Mouse (Mus musculus) spleen, adult 10 weeks (tissue): ENCODE results near the gene Acnat1. TPM values are rescaled to one million over a fixed set of nuclear protein-coding genes. Genes with fewer than 3 reads are reported as not detected.

Source experiments
- polyA plus RNA-seq: library from polyadenylated mRNA; stranded (reverse); fragments of 350-450 nt; fragmentation: Illumina TruSeq; extraction: RNeasy Lipid Tissue Mini Kit (QIAGEN cat#74804); gene quantifications from one replicate; pipeline ENCODE4 v1.2.3, GENCODE M21; 2015; ENCODE audit warnings: low replicate concordance; ENCODE audit not compliant: insufficient read depth

The Acnat1 gene
- polyA plus RNA-seq: not detected

DNA sequence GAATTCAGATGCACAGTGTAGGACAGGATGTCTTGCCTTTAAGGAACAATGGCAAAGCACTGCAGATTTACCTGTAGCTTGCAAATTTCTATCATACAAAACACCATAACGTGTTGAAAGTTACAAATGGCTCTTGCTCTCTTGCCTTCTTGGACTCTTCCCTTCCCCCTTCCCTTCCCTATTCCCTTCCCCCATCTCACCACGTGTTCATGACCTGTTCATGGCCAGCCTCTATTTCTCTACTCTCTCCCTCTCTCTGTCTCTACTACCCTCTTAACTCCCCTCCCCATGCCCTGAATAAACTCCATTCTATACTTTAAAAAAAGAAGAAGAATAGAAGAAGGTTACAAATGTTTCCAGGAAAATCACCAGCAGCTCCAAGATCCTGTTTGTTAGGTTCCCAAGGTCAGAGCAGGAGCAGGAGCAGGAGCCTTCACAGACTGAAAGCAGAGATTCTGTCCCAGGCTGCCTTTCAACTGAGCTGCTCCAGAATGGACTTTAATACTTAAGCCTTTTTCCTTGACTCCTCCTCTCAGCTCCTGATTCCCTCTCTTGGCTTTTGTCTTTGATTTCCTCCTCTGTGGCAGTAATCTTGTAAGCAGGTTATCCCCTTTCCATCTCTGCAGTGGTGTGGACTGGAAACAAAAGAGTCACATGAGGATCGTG lies at the start of gene Acnat1:
Gene Acnat1, minus strand, starts transcription at position 478 of the 666 bp plus-strand sequence.

DNA sequence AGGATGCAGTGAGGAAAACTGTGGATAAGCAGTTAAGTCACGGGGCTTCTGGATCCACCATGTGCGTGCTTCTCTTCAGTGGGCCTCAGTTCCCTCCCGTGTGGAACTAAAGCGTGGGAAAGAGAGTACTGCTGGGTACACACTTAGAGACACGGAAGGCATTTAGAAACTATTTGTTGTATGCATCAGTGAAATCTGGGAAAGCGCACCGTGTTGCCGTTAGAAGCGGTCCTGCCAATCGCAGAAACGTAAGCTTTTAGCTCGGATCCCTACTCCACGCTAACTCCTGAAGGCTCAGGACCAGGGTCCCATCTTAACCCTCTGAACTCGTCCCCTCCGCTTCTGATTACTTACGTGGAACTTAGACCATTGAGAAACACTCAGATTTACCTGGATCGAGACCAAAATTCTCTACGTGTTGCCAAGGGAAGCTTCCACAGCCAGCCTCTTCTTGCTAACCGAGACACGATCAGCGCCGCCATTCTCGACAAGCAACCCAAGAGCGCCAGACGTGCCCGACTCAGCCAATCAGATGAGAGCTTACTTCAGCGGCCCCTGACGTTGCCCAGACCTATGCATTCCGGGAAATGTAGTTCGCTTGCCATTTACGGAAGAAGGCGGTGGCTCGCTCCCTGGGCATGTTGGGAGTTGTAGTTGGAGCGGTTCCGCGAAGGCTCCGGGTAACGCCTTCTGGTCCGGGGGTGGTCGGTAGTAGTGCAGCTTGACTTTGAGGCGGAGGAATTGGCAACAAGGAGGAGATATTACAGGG lies 47.0 kb upstream of the Acnat1 start, which contains the start of the genes Mrpl50 and Zfp189:
Gene Mrpl50, minus strand, starts transcription at position 522 of the 769 bp plus-strand sequence.
Gene Zfp189, plus strand, starts transcription at position 605 of the 769 bp plus-strand sequence.

DNA sequence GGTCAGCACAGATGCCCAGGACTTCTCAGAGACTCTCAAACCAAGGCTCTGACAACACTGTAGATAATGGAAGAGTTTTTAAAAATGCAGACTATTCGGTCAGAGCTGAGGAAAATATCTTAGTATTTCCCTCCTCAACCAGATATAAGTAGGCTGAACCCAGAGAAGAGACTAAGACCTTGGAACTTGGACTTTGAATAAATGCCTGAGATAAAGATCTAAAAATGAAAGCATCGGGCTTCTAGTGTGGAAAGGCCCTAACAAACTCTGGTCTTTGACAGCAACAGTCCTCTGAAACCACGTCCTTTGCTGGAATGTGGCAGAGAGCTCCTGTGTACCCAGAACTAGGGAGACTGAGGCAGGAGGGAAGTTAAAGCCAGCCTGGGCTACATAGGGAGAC lies 32.7 kb upstream of the Acnat1 start, which contains the start of gene Baat:
Gene Baat, minus strand, starts transcription at position 172 of the 400 bp plus-strand sequence.

DNA sequence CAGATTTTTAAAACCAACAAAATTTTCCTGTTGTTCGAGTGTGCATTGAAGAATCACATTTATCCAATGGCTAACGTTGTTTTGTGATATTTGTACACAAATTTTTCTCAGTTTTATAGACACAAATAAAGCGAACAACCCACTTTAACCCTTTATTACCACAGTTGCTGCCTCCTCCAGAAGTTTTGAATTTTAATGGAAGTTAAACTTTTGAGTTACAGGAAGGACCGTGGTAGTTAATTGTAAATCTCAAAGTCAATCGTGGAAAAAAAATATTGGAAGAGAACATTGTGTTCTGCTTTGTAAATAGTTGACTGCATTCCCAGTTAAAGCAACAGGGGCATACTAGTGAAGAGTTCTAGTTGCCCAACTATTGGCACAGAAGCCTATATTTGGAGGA lies 65.8 kb downstream of the Acnat1 start, which contains the start of gene Acnat2:
Gene Acnat2, minus strand, starts transcription at position 195 of the 400 bp plus-strand sequence.

Other genes with a start within 250 kb of the Acnat1 start
- not detected for gene Acnat2, start 65.8 kb downstream of the Acnat1 start, polyA plus RNA-seq
- gene Baat, start 32.6 kb upstream of the Acnat1 start, polyA plus RNA-seq: 0.19 TPM
- 33.0 TPM for gene Mrpl50, start 47.2 kb upstream of the Acnat1 start, polyA plus RNA-seq
- 7.5 TPM for gene Zfp189, start 47.3 kb upstream of the Acnat1 start, polyA plus RNA-seq
- 0.15 TPM for gene Aldob, start 75.6 kb upstream of the Acnat1 start, polyA plus RNA-seq
- 1.7 TPM for gene Tmem246, start 124.0 kb upstream of the Acnat1 start, polyA plus RNA-seq
- 116 TPM for gene Rnf20, start 158.1 kb upstream of the Acnat1 start, polyA plus RNA-seq
- gene Ppp3r2, start 208.1 kb upstream of the Acnat1 start, polyA plus RNA-seq: not detected